Mouse (Mus musculus): Measurements from ENCODE around the gene Arhgap42. TPM values are rescaled to one million over a fixed set of nuclear protein-coding genes. Genes with fewer than 3 reads are reported as not detected.

The Arhgap42 gene
- polyA plus RNA-seq, 1 experiment from 2014 or later = 23.5 TPM

DNA sequence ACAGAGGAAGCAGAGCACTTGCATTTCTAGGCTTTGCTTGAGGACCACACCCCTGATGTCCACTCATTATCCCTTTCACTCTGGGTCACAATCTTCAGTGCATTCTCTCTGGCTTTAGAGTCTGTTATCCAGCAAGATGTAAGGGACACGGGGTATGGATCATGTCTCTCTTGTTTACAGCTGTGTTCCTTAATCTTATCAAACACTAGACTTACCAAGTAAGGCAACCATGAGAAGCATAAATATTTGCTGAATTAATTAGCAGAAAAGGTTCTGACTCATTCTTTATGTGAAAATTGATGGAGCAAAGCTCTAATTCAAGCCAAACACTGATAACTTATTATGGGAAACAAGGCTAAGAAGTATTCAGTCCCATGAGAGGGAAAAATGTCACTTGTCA lies 125.1 kb downstream of the Arhgap42 start:
- WGBS = 93% methylated on average over 1 of the region's 1 CpGs
- no peaks in the 10 kb centered on the region for H3K27me3 ChIP-seq (ENCODE audit: insufficient read depth, poor library complexity, severe bottlenecking)
- DNase-seq (ENCODE audit: low spot score) = no peak

DNA sequence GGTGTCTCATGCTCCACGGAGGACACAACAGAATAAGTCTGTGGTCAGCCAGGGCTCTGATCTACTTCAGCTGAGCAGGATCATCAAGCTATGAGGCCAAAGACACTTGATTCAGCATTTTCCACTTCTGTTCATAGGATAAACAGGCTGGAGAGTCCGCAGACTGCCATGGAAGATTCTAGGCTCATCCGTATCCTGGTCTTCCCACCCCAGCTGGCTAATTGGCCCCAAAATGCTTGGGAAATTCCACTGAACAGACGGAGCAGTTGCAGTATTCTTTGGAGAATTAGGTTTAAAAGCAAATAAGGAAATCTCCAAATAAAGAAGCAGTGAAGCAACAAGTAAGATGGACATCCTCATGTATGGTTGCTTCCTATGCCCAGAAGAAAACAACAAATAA lies 126.0 kb downstream of the Arhgap42 start:
- no peaks in the 10 kb centered on the region for H3K9me3 ChIP-seq
- H3K4me1 ChIP-seq (replicated peaks) = 0 out of 2 replicates have a peak, but pooled peaks cover 4% of the 10 kb centered on the region
- H3K27me3 ChIP-seq (ENCODE audit: insufficient read depth, poor library complexity, severe bottlenecking) = no peaks in the 10 kb centered on the region
- no peaks in the 10 kb centered on the region for H3K36me3 ChIP-seq
- no peak for DNase-seq (ENCODE audit: low spot score)
- no peak overlapping the region for H3K4me3 ChIP-seq
- H3K27ac ChIP-seq = no peak overlapping the region
- WGBS = 90% methylated on average over 4 of the region's 4 CpGs

More for the DNA sequence above, 125.1 kb downstream of the Arhgap42 start:
- H3K36me3 ChIP-seq = no peaks in the 10 kb centered on the region
- no peak overlapping the region for H3K27ac ChIP-seq
- H3K4me3 ChIP-seq = no peak overlapping the region
- 0 out of 2 replicates have a peak, but pooled peaks cover 4% of the 10 kb centered on the region for H3K4me1 ChIP-seq (replicated peaks)
- no peaks in the 10 kb centered on the region for H3K9me3 ChIP-seq

DNA sequence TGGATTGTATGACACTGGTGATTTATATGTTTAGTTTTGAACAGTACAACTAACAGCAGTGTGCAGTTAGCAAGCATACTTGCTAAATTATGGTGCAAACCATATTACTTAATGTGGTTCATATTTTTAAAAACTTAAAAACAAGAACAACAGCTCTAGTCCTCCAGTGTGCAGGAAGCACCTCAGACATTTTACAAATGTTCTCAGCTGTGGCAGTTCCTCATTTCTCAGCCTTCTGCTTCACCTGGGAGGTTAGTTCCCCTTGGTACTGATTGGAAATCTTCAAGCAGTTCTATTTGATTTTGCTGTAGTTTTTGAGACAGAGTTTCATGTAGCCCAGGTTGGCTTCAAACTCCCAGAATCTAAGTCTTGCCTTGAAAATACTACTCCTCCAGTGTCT lies 131.2 kb downstream of the Arhgap42 start:
- H3K27ac ChIP-seq = no peak overlapping the region
- no peaks in the 10 kb centered on the region for H3K36me3 ChIP-seq
- no peak overlapping the region for H3K4me3 ChIP-seq

GRCm38 (mm10) chr9:9104761-9105160 lies 134.1 kb downstream of the Arhgap42 start:
- H3K27ac ChIP-seq = no peak overlapping the region

More for the DNA sequence above, 131.2 kb downstream of the Arhgap42 start:
- H3K4me1 ChIP-seq (replicated peaks) = no peaks in the 10 kb centered on the region
- H3K9me3 ChIP-seq = no peaks in the 10 kb centered on the region
- no peak for DNase-seq (ENCODE audit: low spot score)
- no peaks in the 10 kb centered on the region for H3K27me3 ChIP-seq (ENCODE audit: insufficient read depth, poor library complexity, severe bottlenecking)

GRCm38 (mm10) chr9:9102158-9102514 lies 136.8 kb downstream of the Arhgap42 start:
- Histone ChIP-seq H3K27me3 (ENCODE audit: insufficient read depth, poor library complexity, severe bottlenecking) (no peaks in the 10 kb centered on the region), H3K9me3 (no peaks in the 10 kb centered on the region), H3K4me3 (no peak overlapping the region), H3K36me3 (no peaks in the 10 kb centered on the region), H3K4me1 (replicated peaks) (no peaks in the 10 kb centered on the region), H3K27ac (no peak overlapping the region)
- WGBS = 94% methylated on average over 2 of the region's 2 CpGs
- no peak for DNase-seq (ENCODE audit: low spot score)

More at GRCm38 (mm10) chr9:9104761-9105160, 134.1 kb downstream of the Arhgap42 start:
- H3K4me3 ChIP-seq = no peak overlapping the region
- no peaks in the 10 kb centered on the region for H3K9me3 ChIP-seq
- 82% methylated on average over 3 of the region's 3 CpGs for WGBS
- H3K36me3 ChIP-seq = no peaks in the 10 kb centered on the region
- no peaks in the 10 kb centered on the region for H3K4me1 ChIP-seq (replicated peaks)
- H3K27me3 ChIP-seq (ENCODE audit: insufficient read depth, poor library complexity, severe bottlenecking) = no peaks in the 10 kb centered on the region
- DNase-seq (ENCODE audit: low spot score) = no peak

DNA sequence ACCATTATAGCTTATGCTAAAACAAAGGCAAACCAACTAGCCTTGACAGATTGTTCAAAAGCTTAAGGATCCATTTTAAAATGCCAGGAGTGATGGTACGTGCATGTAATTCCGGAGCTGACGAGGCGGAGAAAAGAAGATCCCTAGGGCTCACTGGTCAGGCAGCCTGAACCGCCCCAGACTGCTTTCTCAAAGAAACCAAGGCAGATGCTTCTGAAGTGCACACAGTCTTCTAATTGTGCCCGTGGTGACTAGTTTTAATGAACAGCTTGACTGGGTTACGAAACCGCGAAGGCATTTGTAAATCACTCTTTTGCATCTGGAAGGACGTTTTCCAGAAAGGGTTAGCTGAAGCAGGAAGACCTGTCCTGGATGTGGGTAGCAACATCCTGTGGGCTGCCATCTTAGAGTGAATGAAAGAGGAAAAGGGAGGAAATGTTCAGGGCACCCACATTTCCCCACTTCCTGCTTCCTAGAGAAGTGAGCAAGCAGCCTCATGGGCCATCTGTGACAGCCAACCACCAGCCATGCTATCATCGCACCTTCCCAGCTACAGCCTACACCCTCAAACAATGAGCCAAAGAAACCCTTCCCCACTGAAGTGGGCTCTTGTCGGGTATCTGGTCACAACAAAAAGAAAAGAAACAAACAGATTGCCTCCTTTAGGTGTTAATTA lies 137.3 kb downstream of the Arhgap42 start:
- no peak for DNase-seq (ENCODE audit: low spot score)
- WGBS = 80% methylated on average over 12 of the region's 12 CpGs
- no peaks in the 10 kb centered on the region for H3K4me1 ChIP-seq (replicated peaks)
- H3K4me3 ChIP-seq = no peak overlapping the region
- no peaks in the 10 kb centered on the region for H3K36me3 ChIP-seq
- H3K27ac ChIP-seq = no peak overlapping the region
- H3K9me3 ChIP-seq = no peaks in the 10 kb centered on the region
- H3K27me3 ChIP-seq (ENCODE audit: insufficient read depth, poor library complexity, severe bottlenecking) = no peaks in the 10 kb centered on the region

- Histone ChIP-seq H3K4me3 (no peak overlapping the region), H3K27me3 (ENCODE audit: insufficient read depth, poor library complexity, severe bottlenecking) (no peaks in the 10 kb centered on the region), H3K4me1 (replicated peaks) (no peaks in the 10 kb centered on the region), H3K27ac (no peak overlapping the region), H3K9me3 (no peaks in the 10 kb centered on the region), H3K36me3 (no peaks in the 10 kb centered on the region)
- 90% methylated on average over 4 of the region's 4 CpGs for WGBS
- no peak for DNase-seq (ENCODE audit: low spot score)
These were observed 137.8 kb downstream of the Arhgap42 start for GRCm38 (mm10) chr9:9101055-9101454.

DNA sequence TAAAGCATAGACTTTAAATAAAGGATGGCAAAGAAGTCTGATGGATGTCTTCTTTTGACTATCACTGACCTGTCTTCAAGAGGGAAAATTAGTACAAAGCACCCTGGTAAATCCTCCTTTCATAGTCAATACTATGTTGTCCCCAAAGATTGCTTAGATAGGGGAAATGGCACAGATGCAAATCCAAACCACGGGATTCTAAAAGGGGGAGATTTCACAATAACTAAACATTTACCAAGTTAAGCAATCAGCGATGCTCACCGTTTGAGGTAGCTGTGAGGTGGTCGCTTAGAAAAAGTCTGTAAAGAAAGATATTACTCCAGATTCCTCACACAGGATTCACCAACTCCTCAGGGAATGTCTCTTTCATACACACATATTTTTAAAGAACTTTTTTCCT lies 141.1 kb downstream of the Arhgap42 start:
- no peak overlapping the region for H3K27ac ChIP-seq
- no peaks in the 10 kb centered on the region for H3K27me3 ChIP-seq (ENCODE audit: insufficient read depth, poor library complexity, severe bottlenecking)
- 93% methylated on average over 4 of the region's 4 CpGs for WGBS
- no peak overlapping the region for H3K4me3 ChIP-seq
- no peaks in the 10 kb centered on the region for H3K4me1 ChIP-seq (replicated peaks)
- H3K36me3 ChIP-seq = no peaks in the 10 kb centered on the region
- H3K9me3 ChIP-seq = no peaks in the 10 kb centered on the region
- no peak for DNase-seq (ENCODE audit: low spot score)

- no peak overlapping the region for H3K27ac ChIP-seq
- no peaks in the 10 kb centered on the region for H3K36me3 ChIP-seq
- no peak overlapping the region for H3K4me3 ChIP-seq
- WGBS = 92% methylated on average over 1 of the region's 1 CpGs
- H3K9me3 ChIP-seq = no peaks in the 10 kb centered on the region
- no peaks in the 10 kb centered on the region for H3K4me1 ChIP-seq (replicated peaks)
- H3K27me3 ChIP-seq (ENCODE audit: insufficient read depth, poor library complexity, severe bottlenecking) = no peaks in the 10 kb centered on the region
- DNase-seq (ENCODE audit: low spot score) = no peak
These were observed 142.1 kb downstream of the Arhgap42 start for GRCm38 (mm10) chr9:9096761-9097160.

GRCm38 (mm10) chr9:9093096-9093495 lies 145.8 kb downstream of the Arhgap42 start:
- H3K9me3 ChIP-seq = no peaks in the 10 kb centered on the region
- H3K36me3 ChIP-seq = no peaks in the 10 kb centered on the region
- H3K4me3 ChIP-seq = no peak overlapping the region
- H3K4me1 ChIP-seq (replicated peaks) = no peaks in the 10 kb centered on the region
- H3K27ac ChIP-seq = no peak overlapping the region
- no peaks in the 10 kb centered on the region for H3K27me3 ChIP-seq (ENCODE audit: insufficient read depth, poor library complexity, severe bottlenecking)
- no peak for DNase-seq (ENCODE audit: low spot score)
- 73% methylated on average over 1 of the region's 1 CpGs for WGBS

- WGBS = 83% methylated on average over 2 of the region's 2 CpGs
- Histone ChIP-seq H3K27ac (no peak overlapping the region), H3K9me3 (no peaks in the 10 kb centered on the region), H3K27me3 (ENCODE audit: insufficient read depth, poor library complexity, severe bottlenecking) (no peaks in the 10 kb centered on the region), H3K4me1 (replicated peaks) (no peaks in the 10 kb centered on the region), H3K36me3 (no peaks in the 10 kb centered on the region), H3K4me3 (no peak overlapping the region)
- DNase-seq (ENCODE audit: low spot score) = no peak
These were observed 155.5 kb downstream of the Arhgap42 start for GRCm38 (mm10) chr9:9083441-9083840.

DNA sequence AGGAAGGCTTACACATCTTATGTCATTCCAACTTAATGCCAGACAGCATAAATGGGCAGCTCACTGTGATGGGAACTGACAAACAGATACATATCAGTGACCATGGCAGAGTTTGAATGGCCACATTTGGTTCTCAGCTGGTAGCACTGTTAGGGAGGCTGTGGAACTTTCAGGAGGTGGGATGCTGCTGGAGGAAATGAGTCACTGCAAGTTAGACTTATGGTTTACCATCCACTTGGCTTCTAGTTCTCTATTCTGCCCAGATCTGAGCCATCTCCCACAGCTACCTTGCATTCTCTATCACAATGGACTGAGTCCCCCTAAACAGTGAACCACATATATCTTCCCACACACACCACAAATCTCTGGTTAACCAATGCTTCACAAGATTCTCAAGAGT lies 186.0 kb downstream of the Arhgap42 start:
- H3K4me1 ChIP-seq (replicated peaks) = no peaks in the 10 kb centered on the region
- no peak overlapping the region for H3K27ac ChIP-seq
- 0 out of 2 replicates have a peak, but pooled peaks cover 7% of the 10 kb centered on the region for H3K9me3 ChIP-seq
- H3K4me3 ChIP-seq = no peak overlapping the region
- DNase-seq (ENCODE audit: low spot score) = no peak
- no peaks in the 10 kb centered on the region for H3K27me3 ChIP-seq (ENCODE audit: insufficient read depth, poor library complexity, severe bottlenecking)
- peaks cover 19% of the 10 kb centered on the region for H3K36me3 ChIP-seq

GRCm38 (mm10) chr9:9051184-9051583 lies 187.7 kb downstream of the Arhgap42 start:
- no peak overlapping the region for H3K4me3 ChIP-seq
- H3K9me3 ChIP-seq = 0 out of 2 replicates have a peak, but pooled peaks cover under 1% of the 10 kb centered on the region
- no peak overlapping the region for H3K27ac ChIP-seq
- peaks cover 4% of the 10 kb centered on the region for H3K36me3 ChIP-seq
- no peak for DNase-seq (ENCODE audit: low spot score)
- WGBS = 47% methylated on average over 5 of the region's 5 CpGs
- H3K4me1 ChIP-seq (replicated peaks) = no peaks in the 10 kb centered on the region
- H3K27me3 ChIP-seq (ENCODE audit: insufficient read depth, poor library complexity, severe bottlenecking) = no peaks in the 10 kb centered on the region

DNA sequence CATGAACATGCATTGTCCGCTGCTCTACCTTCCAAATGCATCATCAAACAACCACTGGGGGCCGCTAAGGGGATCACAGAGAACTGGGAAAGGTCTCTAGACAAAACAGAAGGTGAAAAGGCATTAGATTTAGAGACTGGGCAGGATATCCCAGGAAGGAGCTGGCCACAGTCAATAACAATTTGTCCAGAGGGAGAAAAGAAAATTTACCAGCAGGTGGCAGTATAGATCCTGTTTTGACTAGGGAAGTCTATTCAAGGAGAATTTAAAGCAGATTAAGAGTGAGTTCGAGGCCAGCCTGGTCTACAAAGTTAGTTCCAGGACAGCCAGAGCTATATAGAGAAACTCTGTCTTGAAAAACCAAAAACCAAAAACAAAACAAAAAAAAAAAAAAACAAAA lies 189.7 kb downstream of the Arhgap42 start:
- Histone ChIP-seq H3K4me3 (no peak overlapping the region), H3K27me3 (ENCODE audit: insufficient read depth, poor library complexity, severe bottlenecking) (no peaks in the 10 kb centered on the region), H3K9me3 (no peaks in the 10 kb centered on the region), H3K27ac (no peak overlapping the region), H3K4me1 (replicated peaks) (no peaks in the 10 kb centered on the region), H3K36me3 (no peaks in the 10 kb centered on the region)
- DNase-seq (ENCODE audit: low spot score) = no peak
- WGBS = 45% methylated on average over 3 of the region's 3 CpGs
